Mouse (Mus musculus): Measurements from ENCODE around the gene Gmpr.

GRCm38 (mm10) chr13:45528787-45529186 is 21.5 kb downstream of the Gmpr start:
- TF ChIP-seq CTCF (IDR thresholded peaks at IDR 0.05; ENCODE audit: extremely low read depth, insufficient read depth, insufficient read length, insufficient replicate concordance), result no peak
- TF ChIP-seq POLR2A (IDR thresholded peaks at IDR 0.05; ENCODE audit: low read depth, low read length), result no peak
